Mouse (Mus musculus) erythroblast, embryonic 14.5 days (primary cell): ENCODE data around the gene 4930562C15Rik.

ENCODE experiments used
- GATA1 ChIP-seq: IDR thresholded peaks from 2 replicates; pipeline ENCODE4 v1.6.1; 2012; ENCODE audit warnings: low read length, inconsistent platforms, mixed read lengths
- TAL1 ChIP-seq: IDR thresholded peaks from 3 replicates; pipeline ENCODE4 v1.6.1; 2012; ENCODE audit warnings: low read length, inconsistent platforms, mixed read lengths

- TF ChIP-seq GATA1 (no peak), TAL1 (no peak)
Measured at GRCm38 (mm10) chr16:4850361-4850760, 15.1 kb downstream of the 4930562C15Rik start.
